Mouse (Mus musculus) central nervous system, embryonic 11.5 days (tissue): ENCODE results near the gene 1700122O11Rik. TPM values are rescaled to one million over a fixed set of nuclear protein-coding genes. Genes with fewer than 3 reads are reported as not detected.

Experiments
- polyA plus RNA-seq: library from polyadenylated mRNA; depleted of rRNA; stranded (reverse); fragments of >200 nt; gene quantifications from 2 replicates; pipeline ENCODE4 v1.2.3, GENCODE M21; 2012; rRNA removed

1700122O11Rik gene
- not detected in 2 replicates for polyA plus RNA-seq

DNA sequence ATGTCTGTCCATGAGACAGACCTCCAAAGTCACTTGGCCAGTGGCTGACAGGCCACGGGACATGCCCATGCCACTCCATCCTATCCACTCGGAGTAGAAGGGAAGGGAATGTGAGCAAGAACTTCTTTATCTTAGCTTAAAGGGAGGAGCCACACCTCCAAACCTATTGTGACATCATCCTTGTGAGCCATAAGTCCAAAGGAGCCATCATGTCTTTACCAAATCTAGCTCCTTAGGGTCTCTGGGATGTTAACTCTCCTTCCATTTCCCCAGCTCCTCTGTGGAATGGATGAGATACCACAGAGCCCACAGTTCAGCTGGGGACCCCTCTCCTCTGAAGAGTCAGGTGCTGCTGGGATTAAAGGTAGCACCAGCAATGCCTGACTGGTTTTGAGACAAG is at the start of gene 1700122O11Rik:
Gene 1700122O11Rik, minus strand, starts transcription at position 101 of the 400 bp plus-strand sequence.

Other genes with a start within 250 kb of the 1700122O11Rik start
- 80.5 and 157 TPM in 2 replicates for gene Mdfi, start 203.6 kb downstream of the 1700122O11Rik start, polyA plus RNA-seq
- 96.2 and 105 TPM in 2 replicates for gene Foxp4, start 113.6 kb downstream of the 1700122O11Rik start, polyA plus RNA-seq
- gene 1700067P10Rik, start 51.0 kb upstream of the 1700122O11Rik start, polyA plus RNA-seq: not detected in 2 replicates
- gene 9830107B12Rik, start 108.0 kb upstream of the 1700122O11Rik start, polyA plus RNA-seq: 0.02 TPM in 1 of 2 replicates, not detected in the other
- gene A530064D06Rik, start 129.0 kb upstream of the 1700122O11Rik start, polyA plus RNA-seq: 0.05 TPM in 1 of 2 replicates, not detected in the other
- 0.02 and 0.04 TPM in 2 replicates for gene Trem1, start 194.5 kb upstream of the 1700122O11Rik start, polyA plus RNA-seq
- 0.05 and 0.06 TPM in 2 replicates for gene Trem3, start 209.5 kb upstream of the 1700122O11Rik start, polyA plus RNA-seq
- 0.08 and 0.36 TPM in 2 replicates for gene Treml4, start 226.0 kb upstream of the 1700122O11Rik start, polyA plus RNA-seq